8 mouse cellular contexts compared by ENCODE assay signal in the genomic region with DNA sequence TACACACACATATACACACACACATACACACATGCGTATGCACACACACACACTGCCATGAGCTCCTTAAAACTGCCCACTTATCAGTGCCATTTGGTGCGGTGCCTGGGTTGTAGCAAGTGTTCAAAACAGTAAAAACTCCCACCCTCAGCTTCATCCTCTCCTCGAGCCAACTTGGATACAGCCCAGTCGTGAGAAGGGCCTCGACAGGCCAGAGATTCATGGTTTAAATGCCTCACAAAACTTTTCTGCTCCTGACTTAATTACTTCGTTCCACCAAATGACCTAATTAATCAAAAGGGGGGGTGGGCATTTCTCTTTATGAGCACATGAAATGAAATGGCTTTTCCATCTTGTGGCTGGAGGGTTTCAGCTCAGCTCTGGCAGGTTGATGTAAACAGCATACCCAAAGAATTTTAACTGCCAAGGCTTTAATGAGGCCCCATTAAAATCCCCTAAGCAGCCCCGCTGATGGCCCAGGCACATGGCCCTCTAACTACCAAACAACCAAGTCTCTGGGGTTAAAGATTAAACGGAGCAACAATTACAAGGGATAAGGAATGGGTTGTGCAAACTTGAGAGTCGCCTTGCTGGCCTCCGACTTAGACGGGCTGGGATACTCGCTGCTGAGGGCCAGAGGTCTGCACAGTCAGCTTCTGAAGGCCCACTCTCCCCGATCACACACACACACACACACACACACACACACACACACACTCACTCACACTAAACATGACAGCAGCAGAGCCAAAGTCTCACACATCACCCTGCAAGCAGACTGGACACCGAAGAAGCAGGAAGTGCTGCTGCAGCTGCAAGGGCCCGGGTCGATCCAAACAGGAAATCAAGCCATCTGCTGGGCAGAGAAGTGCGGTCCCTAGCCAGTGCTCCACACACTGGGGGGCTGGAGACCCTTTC. TPM values are rescaled to one million over a fixed set of nuclear protein-coding genes. Genes with fewer than 3 reads are reported as not detected.
DNase-seq lines count a peak whose midpoint lies in the region; ATAC-seq lines count a peak whose summit lies in the region.

No protein-coding gene starts in this region.

- H3K9ac ChIP-seq in intestine, embryonic 15.5 days, result no peak overlapping the region
- no peak overlapping the region for H3K9ac ChIP-seq in liver, embryonic 13.5 days

- H3K4me2 ChIP-seq in intestine, embryonic 15.5 days (replicated peaks), result peak overlapping the region; percentile 34
- no peak overlapping the region for H3K4me2 ChIP-seq in liver, embryonic 13.5 days

- intact Hi-C loops in heart, postnatal 25 days (cut with DNase I), result no loop called here

- peak; percentile 98 for DNase-seq in heart, adult 11 months
- DNase-seq in heart, postnatal 25 days (ENCODE audit: low spot score), result no peak
- DNase-seq in gastrocnemius, postnatal 25 days, result peak; percentile 32
- DNase-seq in liver, embryonic 13.5 days, result no peak
- DNase-seq in retina, postnatal 1 day, result peak; percentile 77
- DNase-seq in frontal cortex, postnatal 36 days (ENCODE audit: low spot score in 2 of 2), result no peak
- DNase-seq in adrenal gland, adult 2 months, result no peak

- peaks cover 14% of the 10 kb centered on the region for H3K4me1 ChIP-seq in intestine, embryonic 15.5 days (replicated peaks)
- peaks cover 2% of the 10 kb centered on the region; the same call in 1 of the 2 replicates for H3K4me1 ChIP-seq in liver, embryonic 13.5 days (replicated peaks)

- H3K27ac ChIP-seq in intestine, embryonic 15.5 days, result peak overlapping the region; percentile 92
- 0 out of 2 replicates have a peak overlapping the region, but pooled peaks have one; percentile 1 for H3K27ac ChIP-seq in liver, embryonic 13.5 days

- no peaks in the 10 kb centered on the region for H3K9me3 ChIP-seq in intestine, embryonic 15.5 days
- H3K9me3 ChIP-seq in liver, embryonic 13.5 days (replicated peaks), result peaks cover 4% of the 10 kb centered on the region; the same call in 1 of the 2 replicates

- no peaks in the 10 kb centered on the region for H3K36me3 ChIP-seq in intestine, embryonic 15.5 days
- 0 out of 2 replicates have a peak, but pooled peaks cover 3% of the 10 kb centered on the region for H3K36me3 ChIP-seq in liver, embryonic 13.5 days

- H3K27me3 ChIP-seq in intestine, embryonic 15.5 days (replicated peaks), result no peaks in the 10 kb centered on the region
- H3K27me3 ChIP-seq in liver, embryonic 13.5 days, result no peaks in the 10 kb centered on the region

- peak; percentile 94 for ATAC-seq in intestine, embryonic 15.5 days
- ATAC-seq in liver, embryonic 13.5 days (ENCODE audit: low read depth), result peak; percentile 51

- H3K4me3 ChIP-seq in intestine, embryonic 15.5 days (replicated peaks), result no peak overlapping the region
- no peak overlapping the region for H3K4me3 ChIP-seq in liver, embryonic 13.5 days (replicated peaks)

- 6% methylated on average over 17 of the region's 17 CpGs for WGBS in intestine, embryonic 15.5 days
- 27% methylated on average over 17 of the region's 17 CpGs for WGBS in liver, embryonic 13.5 days (ENCODE audit: insufficient replicate concordance)

RNA-seq across cellular contexts. Expression of a gene that starts 55.2 kb away (rescaled TPM):
- 1 to 10 TPM; 2.6 TPM for total RNA-seq in heart, postnatal 25 days (2021)
- total RNA-seq in gastrocnemius, postnatal 25 days (2021), result under 1 TPM; 0.41 to 0.88 TPM
- polyA plus RNA-seq in intestine, embryonic 15.5 days (2015; fragmentation: Nextera tagmentation; extraction: Ambion mirVana), result 2.6 and 2.8 TPM in 2 replicates
- 0.79 and 0.91 TPM in 2 replicates for polyA plus RNA-seq in liver, embryonic 13.5 days (2015; fragmentation: Nextera tagmentation; extraction: Ambion mirVana)
- 1 to 10 TPM in 1 of 2 experiments, under 1 TPM in 1; 0.86 to 3.7 TPM for total RNA-seq in adrenal gland, adult 2 months (2021)
- 0.86 and 1.1 TPM in 2 replicates for polyA plus RNA-seq in adrenal gland, adult 2 months (2012; rRNA removed)

Comparison
In these comparisons a context has a peak if more than half of its experiments do, and no peak if none do; other contexts are left out.
1. DNase-seq: peak in heart, adult 11 months (single experiment), gastrocnemius, postnatal 25 days (single experiment) and retina, postnatal 1 day (single experiment); none in heart, postnatal 25 days (single experiment), liver, embryonic 13.5 days (single experiment), frontal cortex, postnatal 36 days (0 of 2) and adrenal gland, adult 2 months (single experiment).